In genomic region chr7:136342822-136343221, GRCm38 (mm10) we compare ENCODE assay signal across 8 mouse cellular contexts.
DNase-seq lines count a peak whose midpoint lies in the region; ATAC-seq lines count a peak whose summit lies in the region.

No protein-coding gene starts in this region.

- no peak for ATAC-seq in megakaryocyte, adult 5-6 weeks (ENCODE audit: poor library complexity, severe bottlenecking)

- DNase-seq in ZHBTc4 (ENCODE audit: low read depth, low spot score), result peak; percentile 20
- peak; percentile 82 for DNase-seq in embryo, embryonic 11 days
- peak; percentile 13 to 23 for DNase-seq in heart, adult 9 months (ENCODE audit: low spot score in 2 of 2)
- peak; percentile 80 for DNase-seq in kidney, adult 18-20 months
- DNase-seq in lung, adult 18-20 months, result peak; percentile 23 to 57
- peak; percentile 19 for DNase-seq in ovary, postnatal 10 days (ENCODE audit: low spot score)
- DNase-seq in B cell, adult 2 months, result no peak

Comparison
In these comparisons a context has a peak if more than half of its experiments do, and no peak if none do; other contexts are left out.
1. DNase-seq: peak in ZHBTc4 (single experiment), embryo, embryonic 11 days (single experiment), heart, adult 9 months (2 of 2), kidney, adult 18-20 months (single experiment), lung, adult 18-20 months (2 of 2) and ovary, postnatal 10 days (single experiment); none in B cell, adult 2 months (0 of 2).